Comparison of ENCODE assay signal across 12 mouse cellular contexts in the genomic region with DNA sequence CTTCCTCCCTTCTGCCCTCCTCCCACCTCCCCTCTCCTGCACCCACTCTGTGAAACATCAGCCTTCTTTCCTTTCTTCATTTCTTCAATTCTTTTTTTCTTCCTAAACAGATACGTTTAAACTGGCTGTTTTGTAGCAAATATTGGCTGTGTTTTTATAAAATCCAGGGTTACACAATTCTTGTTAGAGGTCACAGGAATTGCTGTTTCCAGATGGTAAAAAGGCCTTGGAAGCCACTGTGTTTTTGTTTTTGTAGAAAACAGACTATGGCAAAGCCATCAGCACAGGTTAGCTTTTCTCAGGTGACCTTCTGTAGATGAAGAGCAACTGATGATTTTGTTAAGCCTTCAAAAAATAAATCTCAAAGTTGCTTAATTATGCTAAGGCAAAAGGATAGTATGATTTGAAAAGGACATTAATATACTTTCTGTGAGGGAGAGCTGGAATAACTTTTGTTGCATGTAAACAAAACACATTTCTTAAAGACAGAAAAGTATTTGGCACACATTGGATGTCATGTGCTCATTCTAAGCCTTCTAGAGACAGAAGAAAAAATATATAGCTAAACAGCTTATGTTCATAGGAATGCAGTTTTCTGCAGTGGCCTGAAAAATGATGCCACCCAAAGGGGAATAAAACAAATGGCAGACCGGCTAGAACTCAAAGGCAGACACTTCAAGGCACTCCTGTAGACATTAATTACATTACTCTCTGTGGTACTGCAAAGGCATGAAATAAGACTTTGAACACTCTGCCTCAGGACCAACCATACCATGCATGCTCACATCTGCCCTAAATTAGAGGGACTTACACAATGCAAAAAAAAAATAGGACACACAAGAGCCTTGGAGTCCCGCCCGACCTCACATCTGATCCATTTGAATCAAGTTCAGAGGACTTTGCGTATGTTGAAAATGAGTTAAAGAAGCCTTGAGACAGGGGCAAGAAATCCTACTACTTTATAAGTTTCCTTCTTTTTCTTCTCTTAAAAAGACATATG.
DNase-seq lines count a peak whose midpoint lies in the region; ATAC-seq and TF ChIP-seq lines count a peak whose summit lies in the region.
"Had no signal": no experiment of that assay in that cellular context is flagged by ENCODE, and none has a peak within 500 bp of the region (broad histone marks: within the 10 kb centered on the region; RNA-seq: fewer than 3 reads in every experiment).

No protein-coding gene starts in this region.

- H3K27ac ChIP-seq in lung, embryonic 14.5 days (ENCODE audit: low read depth), result peak overlapping the region; percentile 67; the same call in 1 of the 2 replicates
- peak overlapping the region; percentile 58 for H3K27ac ChIP-seq in stomach, embryonic 16.5 days (ENCODE audit: low read length)

- TF ChIP-seq CTCF in lung, embryonic 14.5 days (IDR thresholded peaks at IDR 0.05; ENCODE audit: low read depth), result no peak

- H3K4me2 ChIP-seq in lung, embryonic 14.5 days, result no peak overlapping the region
- no peak overlapping the region for H3K4me2 ChIP-seq in stomach, embryonic 16.5 days (ENCODE audit: low read depth, low read length)

- WGBS in lung, embryonic 14.5 days, result 42% methylated on average over 5 of the region's 5 CpGs
- WGBS in stomach, embryonic 16.5 days, result 54% methylated on average over 5 of the region's 5 CpGs

- H3K9ac ChIP-seq in lung, embryonic 14.5 days, result no peak overlapping the region
- H3K9ac ChIP-seq in stomach, embryonic 16.5 days (ENCODE audit: low read length), result no peak overlapping the region
- H3K9ac ChIP-seq: liver, postnatal 0 days had no signal

- H3K36me3 ChIP-seq in lung, embryonic 14.5 days (ENCODE audit: insufficient read depth), result no peaks in the 10 kb centered on the region
- H3K36me3 ChIP-seq in stomach, embryonic 16.5 days (ENCODE audit: control insufficient read depth, insufficient read depth, low read length), result no peaks in the 10 kb centered on the region

- peak; percentile 54; the same call in 1 of the 2 replicates for ATAC-seq in lung, embryonic 14.5 days (ENCODE audit: insufficient read depth)
- no peak for ATAC-seq in stomach, embryonic 16.5 days (ENCODE audit: insufficient read depth, low FRiP score)
- ATAC-seq: forebrain, embryonic 16.5 days; liver, postnatal 0 days had no signal

- peak; percentile 36 for DNase-seq in embryo, embryonic 10 days (ENCODE audit: low spot score)
- no peak for DNase-seq in embryo, embryonic 9.5 days (ENCODE audit: extremely low spot score)
- DNase-seq in lung, embryonic 14.5 days, result peak; percentile 67
- no peak for DNase-seq in lung, postnatal 25 days (ENCODE audit: low spot score)
- DNase-seq in fat pad, adult 2 months (ENCODE audit: extremely low read depth, low read depth, low spot score), result peak; percentile 16
- no peak for DNase-seq in frontal cortex, postnatal 25 days (ENCODE audit: low spot score in 2 of 2)
- no peak for DNase-seq in ovary, adult 18-20 months (ENCODE audit: low spot score)
- DNase-seq: cerebellum, postnatal 36 days; liver, postnatal 0 days; thymus, postnatal 36 days had no signal

- 0 out of 2 replicates have a peak, but pooled peaks cover 4% of the 10 kb centered on the region for H3K4me1 ChIP-seq in lung, embryonic 14.5 days (ENCODE audit: insufficient read depth)
- H3K4me1 ChIP-seq in stomach, embryonic 16.5 days (ENCODE audit: control insufficient read depth, insufficient read depth, low read length), result no peaks in the 10 kb centered on the region

- H3K27me3 ChIP-seq in lung, embryonic 14.5 days (ENCODE audit: insufficient read depth, low read length), result no peaks in the 10 kb centered on the region
- no peaks in the 10 kb centered on the region for H3K27me3 ChIP-seq in stomach, embryonic 16.5 days (ENCODE audit: control insufficient read depth, insufficient read depth, low read length)

- no peaks in the 10 kb centered on the region for H3K9me3 ChIP-seq in lung, embryonic 14.5 days (ENCODE audit: low read depth, low read length)
- no peaks in the 10 kb centered on the region for H3K9me3 ChIP-seq in stomach, embryonic 16.5 days (replicated peaks; ENCODE audit: control insufficient read depth, low read length)

- H3K4me3 ChIP-seq in lung, embryonic 14.5 days (ENCODE audit: low read depth, low read length), result no peak overlapping the region
- H3K4me3 ChIP-seq in stomach, embryonic 16.5 days (replicated peaks; ENCODE audit: low read length), result no peak overlapping the region

Comparison
In these comparisons a context has a peak if more than half of its experiments do, and no peak if none do; other contexts are left out.
1. DNase-seq: peak in embryo, embryonic 10 days (single experiment), lung, embryonic 14.5 days (single experiment) and fat pad, adult 2 months (single experiment); none in embryo, embryonic 9.5 days (single experiment), lung, postnatal 25 days (single experiment), frontal cortex, postnatal 25 days (0 of 2) and ovary, adult 18-20 months (single experiment).